Mouse (Mus musculus): ENCODE data around the gene Clic4.

DNA sequence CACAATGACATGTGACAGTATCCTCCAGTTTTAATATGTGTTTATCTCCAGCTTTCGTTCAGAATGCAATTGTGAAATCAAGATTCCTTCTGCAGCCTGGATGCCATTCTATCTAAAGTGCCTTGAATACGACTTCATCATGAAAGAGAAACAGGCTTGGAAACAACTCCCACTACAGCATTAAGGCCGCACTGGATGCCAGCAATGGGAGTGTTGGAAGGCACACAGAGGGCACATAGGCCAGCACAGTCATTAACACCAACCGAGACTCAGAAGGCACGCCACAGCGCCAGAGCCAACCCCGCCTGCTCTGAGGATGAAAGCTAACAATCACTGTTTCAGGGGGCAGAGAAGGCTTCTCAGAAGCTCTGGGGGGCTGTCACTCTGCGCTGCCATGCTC lies 37.1 kb downstream of the Clic4 start:
- TF ChIP-seq REST (IDR thresholded peaks at IDR 0.05; ENCODE audit: insufficient read depth, insufficient read length) (no peak), POLR2AphosphoS2 (IDR thresholded peaks at IDR 0.05; ENCODE audit: insufficient read length, low read depth) (peak; percentile 28), E2F4 (IDR thresholded peaks at IDR 0.05; ENCODE audit: insufficient read depth) (no peak), POLR2A (IDR thresholded peaks at IDR 0.05; ENCODE audit: insufficient read length, low read depth) (no peak), USF1 (IDR thresholded peaks at IDR 0.05; ENCODE audit: low read depth) (no peak)

Measured in myocyte (in vitro differentiated cells).